Mouse (Mus musculus) liver, embryonic 11.5 days (tissue): ENCODE results near the gene Fam83c. TPM values are rescaled to one million over a fixed set of nuclear protein-coding genes. Genes with fewer than 3 reads are reported as not detected.

Source experiments
- ATAC-seq: fragments of 200-750 bp; cut with Nextera tagmentation; replicated peaks from 2 replicates; pipeline ENCODE4 v1.8.0; 2017; ENCODE audit warnings: moderate number of reproducible peaks, mild to moderate bottlenecking, moderate TSS enrichment, moderate library complexity; ENCODE audit not compliant: low FRiP score
- DNase-seq: peaks from one replicate; pipeline ENCODE4 v3.0.0-alpha.2; 2017; ENCODE audit warnings: low spot score
- H3K27ac ChIP-seq: fragments of 300-500 bp; sonication (generic); 2 replicates; pipeline ENCODE4 v1.5.1; 2014; ENCODE audit warnings: mild to moderate bottlenecking, low read depth, low read length, control low read depth
- H3K27me3 ChIP-seq: fragments of 300-500 bp; sonication (generic); replicated peaks from 2 replicates; pipeline ENCODE4 v1.6.1; 2014; ENCODE audit warnings: low read length, mixed read lengths; ENCODE audit not compliant: control insufficient read depth, insufficient read depth
- H3K36me3 ChIP-seq: fragments of 300-500 bp; sonication (generic); 2 replicates; pipeline ENCODE4 v1.6.1; 2014; ENCODE audit warnings: mild to moderate bottlenecking, low read length, moderate library complexity, mixed read lengths; ENCODE audit not compliant: control insufficient read depth, insufficient read depth
- H3K4me1 ChIP-seq: fragments of 300-500 bp; sonication (generic); replicated peaks from 2 replicates; pipeline ENCODE4 v1.6.1; 2014; ENCODE audit warnings: low read length, mixed read lengths; ENCODE audit not compliant: control insufficient read depth, insufficient read depth
- H3K4me2 ChIP-seq: fragments of 300-500 bp; sonication (generic); 2 replicates; pipeline ENCODE4 v1.6.1; 2014; ENCODE audit warnings: mild to moderate bottlenecking, control low read depth, moderate library complexity
- H3K4me3 ChIP-seq: fragments of 300-500 bp; sonication (generic); 2 replicates; pipeline ENCODE4 v1.5.1; 2014; ENCODE audit warnings: low read depth, low read length, control low read depth
- H3K9ac ChIP-seq: fragments of 300-500 bp; sonication (generic); 2 replicates; pipeline ENCODE4 v1.6.1; 2014; ENCODE audit warnings: low read depth, low read length, control low read depth
- H3K9me3 ChIP-seq: fragments of 300-500 bp; sonication (generic); 2 replicates; pipeline ENCODE4 v1.6.1; 2016; ENCODE audit warnings: low read length, inconsistent platforms, mixed read lengths; ENCODE audit not compliant: control insufficient read depth
- WGBS: fragments of 180-500 bp; shearing (Covaris S2); extraction: QIAGEN DNeasy Blood & Tissue Kit; methylation state at CpG from one replicate; pipeline ENCODE4 v1.1.7; 2014; 5-methylcytosine and 5-hydroxymethylcytosine counted together
- polyA plus RNA-seq: library from polyadenylated mRNA; unstranded; fragments of >200 nt; fragmentation: Nextera tagmentation; extraction: Ambion mirVana; gene quantifications from 2 replicates; pipeline ENCODE4 v1.2.1, GENCODE M21; 2014

Gene Fam83c
- polyA plus RNA-seq, 1 experiment from 2014 or later, result 0.30 TPM

GRCm38 (mm10) chr2:155777688-155777985 lies 57.0 kb downstream of the Fam83c start:
- Histone ChIP-seq H3K4me1 (peaks cover 5% of the 10 kb centered on the region), H3K27me3 (peaks cover 56% of the 10 kb centered on the region)
- no peak for ATAC-seq

More at GRCm38 (mm10) chr2:155777688-155777985, 57.0 kb downstream of the Fam83c start:
- no peaks in the 10 kb centered on the region for H3K36me3 ChIP-seq
- no peak overlapping the region for H3K27ac ChIP-seq
- no peaks in the 10 kb centered on the region for H3K9me3 ChIP-seq
- no peak for DNase-seq
- H3K4me3 ChIP-seq, result no peak overlapping the region
- WGBS, result 80% methylated on average over 4 of the region's 4 CpGs
- H3K4me2 ChIP-seq, result no peak overlapping the region
- H3K9ac ChIP-seq, result no peak overlapping the region

Other genes with a start within 250 kb of the Fam83c start
- 59.7 and 60.5 TPM in 2 replicates for gene Gss, start 242.0 kb downstream of the Fam83c start, polyA plus RNA-seq
- 4.3 and 5.3 TPM in 2 replicates for gene Myh7b, start 223.6 kb downstream of the Fam83c start, polyA plus RNA-seq
- gene Trpc4ap, start 142.5 kb downstream of the Fam83c start, polyA plus RNA-seq, result 103 and 109 TPM in 2 replicates
- gene Edem2, start 105.4 kb downstream of the Fam83c start, polyA plus RNA-seq, result 34.5 and 35.5 TPM in 2 replicates
- gene Gm17581, start 99.0 kb downstream of the Fam83c start, polyA plus RNA-seq, result not detected in 2 replicates
- gene Procr, start 83.7 kb downstream of the Fam83c start, polyA plus RNA-seq, result 2.6 TPM in 2 replicates
- 0.04 TPM in 1 of 2 replicates, not detected in the other for gene Mmp24, start 59.5 kb downstream of the Fam83c start, polyA plus RNA-seq
- 5.6 and 6.8 TPM in 2 replicates for gene BC029722, start 15.4 kb downstream of the Fam83c start, polyA plus RNA-seq
- gene Eif6, start 7.9 kb downstream of the Fam83c start, polyA plus RNA-seq, result 243 and 253 TPM in 2 replicates
- 76.1 and 83.4 TPM in 2 replicates for gene Uqcc1, start 95.5 kb upstream of the Fam83c start, polyA plus RNA-seq
- gene Gm15557, start 105.9 kb upstream of the Fam83c start, polyA plus RNA-seq, result not detected in 2 replicates
- 0.19 and 0.30 TPM in 2 replicates for gene Gdf5, start 110.5 kb upstream of the Fam83c start, polyA plus RNA-seq
- 20.9 and 23.3 TPM in 2 replicates for gene Cep250, start 121.6 kb upstream of the Fam83c start, polyA plus RNA-seq
- 1.6 and 2.8 TPM in 2 replicates for gene 6430550D23Rik, start 173.1 kb upstream of the Fam83c start, polyA plus RNA-seq
- gene Ergic3, start 173.2 kb upstream of the Fam83c start, polyA plus RNA-seq, result 146 and 166 TPM in 2 replicates
- gene Fer1l4, start 218.1 kb upstream of the Fam83c start, polyA plus RNA-seq, result not detected in 2 replicates
- 4.1 and 4.7 TPM in 2 replicates for gene Spag4, start 230.3 kb upstream of the Fam83c start, polyA plus RNA-seq